Comparison of ENCODE assay signal across 9 mouse cellular contexts in genomic region chr11:101238071-101238647, GRCm38 (mm10). TPM values are rescaled to one million over a fixed set of nuclear protein-coding genes. Genes with fewer than 3 reads are reported as not detected.
DNase-seq lines count a peak whose midpoint lies in the region; ATAC-seq lines count a peak whose summit lies in the region.
"Had no signal": no experiment of that assay in that cellular context is flagged by ENCODE, and none has a peak within 500 bp of the region (broad histone marks: within the 10 kb centered on the region; RNA-seq: fewer than 3 reads in every experiment).

No protein-coding gene starts in this region.

- no peaks in the 10 kb centered on the region for H3K9me3 ChIP-seq in neural tube, embryonic 13.5 days
- no peaks in the 10 kb centered on the region for H3K9me3 ChIP-seq in intestine, embryonic 16.5 days (ENCODE audit: control insufficient read depth, low read length)

- no peak overlapping the region for H3K4me3 ChIP-seq in neural tube, embryonic 13.5 days
- no peak overlapping the region for H3K4me3 ChIP-seq in intestine, embryonic 16.5 days (ENCODE audit: low read length)

- no peaks in the 10 kb centered on the region for H3K36me3 ChIP-seq in neural tube, embryonic 13.5 days
- H3K36me3 ChIP-seq in intestine, embryonic 16.5 days (ENCODE audit: control insufficient read depth, insufficient read depth, low read length), result no peaks in the 10 kb centered on the region

- H3K4me2 ChIP-seq in neural tube, embryonic 13.5 days, result no peak overlapping the region
- no peak overlapping the region for H3K4me2 ChIP-seq in intestine, embryonic 16.5 days (ENCODE audit: low read depth, low read length)

- H3K4me1 ChIP-seq in neural tube, embryonic 13.5 days (replicated peaks), result no peaks in the 10 kb centered on the region
- peaks cover 8% of the 10 kb centered on the region for H3K4me1 ChIP-seq in intestine, embryonic 16.5 days (ENCODE audit: control insufficient read depth, insufficient read depth, low read length)

- peak; percentile 95 for DNase-seq in heart, adult 11 months
- DNase-seq in heart, postnatal 25 days (ENCODE audit: low spot score), result no peak
- DNase-seq in neural tube, embryonic 10.5 days (ENCODE audit: extremely low spot score, low spot score), result no peak
- peak; percentile 63 for DNase-seq in telencephalon, adult 2 months (ENCODE audit: low read depth, low spot score)
- no peak for DNase-seq in urinary bladder, postnatal 4 days (ENCODE audit: low spot score in 2 of 2)

- 0 out of 2 replicates have a peak overlapping the region, but pooled peaks have one; percentile 25 for H3K27ac ChIP-seq in neural tube, embryonic 13.5 days (replicated peaks)
- peak overlapping the region; percentile 83 for H3K27ac ChIP-seq in intestine, embryonic 16.5 days (ENCODE audit: low read length)
- H3K27ac ChIP-seq: macrophage had no signal

- WGBS in neural tube, embryonic 13.5 days, result 59% methylated on average over 5 of the region's 5 CpGs
- 45% methylated on average over 5 of the region's 5 CpGs for WGBS in intestine, embryonic 16.5 days

- no peaks in the 10 kb centered on the region for H3K27me3 ChIP-seq in neural tube, embryonic 13.5 days
- H3K27me3 ChIP-seq in intestine, embryonic 16.5 days (replicated peaks; ENCODE audit: control insufficient read depth, insufficient read depth, low read length), result no peaks in the 10 kb centered on the region

- no peak for ATAC-seq in neural tube, embryonic 13.5 days (ENCODE audit: low read depth)
- peak; percentile 60 for ATAC-seq in intestine, embryonic 16.5 days
- ATAC-seq in cerebellum, adult (ENCODE audit: insufficient number of reproducible peaks, low FRiP score, low TSS enrichment), result no peak

- intact Hi-C loops in heart, postnatal 25 days (cut with DNase I), result no loop called here

- no peak overlapping the region for H3K9ac ChIP-seq in neural tube, embryonic 13.5 days
- no peak overlapping the region for H3K9ac ChIP-seq in intestine, embryonic 16.5 days (ENCODE audit: low read depth, low read length)

RNA-seq across cellular contexts. Expression of gene Ramp2, which starts 7.7 kb away (rescaled TPM):
- 100 to 1,000 TPM in 1 of 2 experiments, 10 to 100 TPM in 1; 80.9 to 123 TPM for total RNA-seq in heart, postnatal 25 days (2021)
- polyA plus RNA-seq in neural tube, embryonic 13.5 days (2015; fragmentation: Nextera tagmentation; extraction: Ambion mirVana), result 97.6 and 108 TPM in 2 replicates
- polyA plus RNA-seq in intestine, embryonic 16.5 days (2015; fragmentation: Nextera tagmentation; extraction: Ambion mirVana), result 87.8 and 95.1 TPM in 2 replicates
- polyA plus RNA-seq: macrophage had no signal

RNA-seq across cellular contexts. Expression of gene Ezh1, which starts 11.9 kb away (rescaled TPM):
- 10 to 100 TPM; 26.0 to 30.4 TPM for total RNA-seq in heart, postnatal 25 days (2021)
- 15.4 and 17.9 TPM in 2 replicates for polyA plus RNA-seq in neural tube, embryonic 13.5 days (2015; fragmentation: Nextera tagmentation; extraction: Ambion mirVana)
- 16.2 and 18.8 TPM in 2 replicates for polyA plus RNA-seq in intestine, embryonic 16.5 days (2015; fragmentation: Nextera tagmentation; extraction: Ambion mirVana)

RNA-seq across cellular contexts. Expression of gene Vps25, which starts 15.3 kb away (rescaled TPM):
- 10 to 100 TPM; 78.2 to 85.0 TPM for total RNA-seq in heart, postnatal 25 days (2021)
- polyA plus RNA-seq in neural tube, embryonic 13.5 days (2015; fragmentation: Nextera tagmentation; extraction: Ambion mirVana), result 114 and 117 TPM in 2 replicates
- 152 and 155 TPM in 2 replicates for polyA plus RNA-seq in intestine, embryonic 16.5 days (2015; fragmentation: Nextera tagmentation; extraction: Ambion mirVana)

RNA-seq across cellular contexts. Expression of gene Wnk4, which starts 22.2 kb away (rescaled TPM):
- 10 to 100 TPM in 1 of 2 experiments, 1 to 10 TPM in 1; 9.6 to 14.6 TPM for total RNA-seq in heart, postnatal 25 days (2021)
- 5.5 and 6.8 TPM in 2 replicates for polyA plus RNA-seq in neural tube, embryonic 13.5 days (2015; fragmentation: Nextera tagmentation; extraction: Ambion mirVana)
- 10.2 and 10.8 TPM in 2 replicates for polyA plus RNA-seq in intestine, embryonic 16.5 days (2015; fragmentation: Nextera tagmentation; extraction: Ambion mirVana)
- polyA plus RNA-seq: macrophage had no signal

RNA-seq across cellular contexts. Expression of gene Cntd1, which starts 40.7 kb away (rescaled TPM):
- total RNA-seq in heart, postnatal 25 days (2021), result under 1 TPM; 0.10 to 0.28 TPM
- polyA plus RNA-seq in neural tube, embryonic 13.5 days (2015; fragmentation: Nextera tagmentation; extraction: Ambion mirVana), result 0.89 and 1.0 TPM in 2 replicates
- 0.84 and 1.0 TPM in 2 replicates for polyA plus RNA-seq in intestine, embryonic 16.5 days (2015; fragmentation: Nextera tagmentation; extraction: Ambion mirVana)

Comparison
In these comparisons a context has a peak if more than half of its experiments do, and no peak if none do; other contexts are left out.
1. DNase-seq: peak in heart, adult 11 months (single experiment) and telencephalon, adult 2 months (single experiment); none in heart, postnatal 25 days (single experiment), neural tube, embryonic 10.5 days (single experiment) and urinary bladder, postnatal 4 days (0 of 2).